Mouse (Mus musculus) adrenal gland, postnatal 14 days (tissue): ENCODE data around the gene Nop2. TPM values are rescaled to one million over a fixed set of nuclear protein-coding genes. Genes with fewer than 3 reads are reported as not detected.

Experiments
- DNase-seq: peaks from one replicate; pipeline ENCODE4 v3.0.0; 2021; ENCODE audit warnings: mixed read lengths
- long read RNA-seq, 2 experiments: library from polyadenylated mRNA; stranded (forward); transcript quantifications; one replicate each; pipeline ENCODE4 v2.0.0; 2021
- total RNA-seq: library from RNA; stranded (reverse); gene quantifications from 2 replicates; pipeline ENCODE4 v1.2.3, GENCODE M21; 2021

Nop2 gene
- total RNA-seq = 47.0 and 53.7 TPM in 2 replicates
- long read RNA-seq, experiment 1, transcript Nop2-201 (16 exons, 2,597 nt) = major isoform, 49 of 66 reads
- long read RNA-seq, experiment 1, partial matches to known transcripts = 10 of 66 reads
- long read RNA-seq, experiment 1, other reads (novel, unspliced or antisense) = 7 of 66 reads
- long read RNA-seq, experiment 2, transcript Nop2-201 (16 exons, 2,597 nt) = major isoform, 36 of 48 reads
- long read RNA-seq, experiment 2, partial matches to known transcripts = 1 of 48 reads
- long read RNA-seq, experiment 2, other reads (novel, unspliced or antisense) = 11 of 48 reads

DNA sequence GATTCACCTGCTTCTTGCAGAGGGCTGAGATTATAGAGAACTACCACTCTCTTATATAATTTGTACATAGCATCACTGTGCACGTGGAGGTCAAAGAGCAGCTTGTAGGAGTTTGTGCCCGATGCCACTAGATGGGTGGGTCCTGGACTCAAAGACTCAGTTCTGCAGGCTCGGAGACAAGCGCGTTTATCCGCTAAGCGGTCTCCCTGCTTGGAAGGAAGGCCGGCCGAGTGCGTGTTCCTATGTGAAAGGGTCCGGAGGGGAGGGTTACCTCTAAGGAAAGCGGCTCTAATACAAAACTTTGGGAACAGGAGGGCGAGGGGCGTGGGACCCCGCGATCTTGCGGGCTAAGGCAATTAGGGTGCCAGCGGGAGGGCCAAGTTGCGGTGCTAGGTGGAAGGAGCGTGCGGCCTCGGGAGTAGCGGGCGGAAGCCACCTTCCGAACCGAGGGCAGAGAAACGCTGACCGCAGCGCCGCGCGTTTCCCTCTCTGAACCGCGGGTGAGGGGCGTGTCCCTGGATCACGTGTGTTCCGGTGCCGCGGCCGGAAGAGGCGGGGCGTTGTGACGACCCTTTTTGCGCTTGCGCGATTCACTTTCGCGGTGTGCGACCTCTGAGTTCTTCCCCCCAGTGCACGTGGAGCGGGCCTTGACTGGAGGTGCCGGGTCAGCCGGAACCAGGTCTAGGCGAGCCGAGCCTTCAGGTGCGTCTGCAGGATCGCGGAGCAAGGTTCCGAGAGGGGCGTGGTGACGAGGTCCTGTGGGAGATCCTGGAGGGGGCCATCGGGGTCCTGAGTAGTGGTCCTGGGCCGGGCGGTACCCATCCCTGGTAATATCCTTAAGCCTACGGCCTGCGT is at the start of gene Nop2:
Gene Nop2 (plus strand): TSS at position 608 of the 855 bp plus-strand sequence.
- DNase-seq = peak; percentile 94

DNA sequence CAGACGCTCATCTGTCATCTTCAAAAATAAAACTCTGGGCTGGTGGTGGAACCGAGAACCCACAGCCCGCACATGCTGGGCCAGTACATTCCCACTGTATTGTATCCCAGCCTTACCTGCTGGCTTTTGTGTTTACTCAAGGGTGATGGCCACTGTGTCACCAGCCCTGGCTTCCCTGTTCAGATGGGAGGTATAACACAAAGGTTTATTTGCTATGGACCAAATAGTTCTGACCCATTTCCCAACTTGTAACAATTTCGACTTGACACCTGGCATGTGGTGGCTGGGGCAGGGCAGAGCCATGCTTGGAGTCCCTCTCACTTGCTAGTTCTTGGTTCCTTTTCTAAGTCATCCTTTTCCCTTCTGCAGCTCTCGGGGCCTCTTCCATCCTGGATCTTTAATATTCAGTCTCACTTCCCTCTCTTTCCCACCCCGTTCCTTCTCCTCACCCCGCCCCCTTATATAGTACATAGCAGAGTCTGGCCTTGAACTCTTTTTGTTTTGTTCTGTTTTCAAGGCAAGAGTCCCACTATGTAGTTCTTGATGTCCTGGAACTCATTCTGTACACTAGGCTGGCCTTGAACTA is 48.8 kb upstream of the Nop2 start:
- no peak for DNase-seq

DNA sequence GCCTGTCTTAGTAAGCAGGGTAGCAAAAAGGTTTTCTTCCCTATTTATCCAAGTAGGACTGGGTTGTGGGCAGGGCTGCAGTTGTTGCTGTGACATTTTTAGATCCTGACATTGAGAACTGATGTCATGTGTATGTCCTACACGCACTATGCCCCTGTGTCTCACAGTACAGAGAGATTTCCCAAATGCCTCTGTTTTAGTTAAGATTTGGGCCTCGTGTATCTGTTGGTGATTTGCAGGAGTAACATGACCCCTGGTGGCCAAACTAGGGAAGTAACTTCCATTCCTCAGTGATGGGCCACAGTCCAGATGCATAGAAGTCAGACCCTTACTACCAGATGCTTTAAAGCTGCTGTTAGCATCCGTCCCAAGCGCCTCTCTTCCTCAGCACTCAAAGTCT is 47.3 kb upstream of the Nop2 start:
- DNase-seq = peak; percentile 75

DNA sequence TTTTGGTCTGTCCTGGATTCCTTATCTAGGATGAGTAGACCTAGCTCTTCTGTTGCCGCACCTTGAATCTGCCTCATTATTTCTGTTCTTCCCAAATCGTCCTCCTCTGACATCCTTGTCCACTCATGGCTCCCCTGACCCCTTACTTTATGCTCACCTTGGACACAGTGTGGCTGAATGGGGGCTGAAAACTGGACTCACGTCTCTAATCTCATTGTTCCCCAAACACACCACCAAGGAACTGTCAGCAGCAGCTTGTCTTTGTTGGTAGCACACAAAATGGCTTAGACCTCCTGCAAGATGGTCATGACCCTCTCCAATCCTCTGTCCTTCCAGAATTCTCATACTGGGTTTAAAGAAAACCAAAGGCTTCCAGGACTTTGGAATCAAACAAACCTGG is 43.8 kb upstream of the Nop2 start:
- DNase-seq = no peak

DNA sequence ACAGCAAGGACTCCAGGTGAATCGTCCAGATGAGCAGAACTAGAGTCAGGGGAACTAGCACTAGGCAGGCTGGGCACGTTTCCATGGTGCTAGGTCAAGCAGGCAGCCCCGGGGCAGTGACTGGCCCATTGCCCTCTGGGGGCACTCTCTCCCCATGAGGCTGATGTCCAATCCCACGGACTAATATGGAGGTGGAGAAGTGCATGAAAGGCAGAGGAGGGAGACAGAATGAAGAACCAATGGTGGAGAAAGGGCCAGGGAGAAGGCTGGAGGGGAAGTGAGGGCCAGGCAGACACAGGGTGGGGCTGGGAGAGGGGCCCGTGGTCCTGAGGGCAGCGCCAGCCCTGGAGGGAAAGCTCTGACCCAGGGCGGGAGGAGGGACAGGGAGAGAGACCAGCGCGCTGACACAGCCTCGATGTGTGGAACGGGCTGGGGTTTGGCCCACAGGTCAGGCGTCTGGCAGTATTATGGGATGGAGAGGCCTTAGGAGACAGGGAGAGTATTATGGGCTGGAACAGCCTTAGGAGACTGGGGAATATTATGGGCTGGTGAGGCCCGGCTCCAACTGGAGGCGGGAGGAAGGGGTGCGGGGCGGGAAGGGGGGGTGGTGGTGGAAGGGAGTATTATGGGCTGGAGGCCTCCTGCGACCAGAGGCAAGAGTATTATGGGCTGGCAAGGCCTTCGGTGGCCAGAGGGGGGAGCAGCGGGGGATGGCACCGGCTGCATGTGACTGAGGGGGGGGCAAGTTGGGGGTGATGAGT is 43.0 kb upstream of the Nop2 start:
- DNase-seq = peak; percentile 91

DNA sequence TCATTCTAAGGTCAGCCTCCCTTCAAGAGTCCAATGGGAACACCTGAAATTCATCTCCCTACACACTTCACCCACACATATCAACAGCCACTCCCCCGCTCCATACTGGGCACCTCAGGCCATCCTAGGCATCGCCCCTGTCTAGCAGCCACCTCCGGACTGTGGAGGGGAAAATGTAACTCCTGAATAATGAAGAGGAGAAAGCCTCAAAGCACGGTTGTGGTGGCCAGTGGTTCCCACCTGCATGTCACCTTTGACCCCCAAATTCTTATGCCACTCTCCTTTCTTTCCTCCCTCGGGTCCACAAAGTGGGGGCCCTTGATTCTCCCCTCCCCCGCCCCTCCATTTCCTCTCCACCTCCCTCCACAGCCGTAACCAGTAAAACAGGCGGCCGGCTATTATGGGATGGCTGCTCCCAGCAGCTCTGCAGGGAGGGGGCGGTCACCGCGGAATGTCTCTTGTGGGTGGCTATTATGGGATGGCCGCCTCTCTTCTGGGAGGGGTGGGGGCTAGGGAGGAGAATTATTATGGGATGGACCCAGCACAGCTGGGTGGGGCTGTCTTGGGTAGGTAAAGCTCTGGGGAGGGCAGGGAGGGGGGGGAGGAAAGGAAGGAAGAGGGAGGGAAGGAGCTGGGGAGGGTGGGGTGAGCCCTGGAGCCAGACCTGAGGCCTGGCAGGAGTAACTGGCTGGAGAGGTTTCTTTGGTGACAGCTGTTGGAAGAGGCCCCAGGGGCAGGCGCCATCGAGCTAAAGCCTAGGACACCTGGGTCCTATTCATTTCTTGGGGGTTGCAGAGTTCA is 42.0 kb upstream of the Nop2 start:
- DNase-seq = peak; percentile 91

DNA sequence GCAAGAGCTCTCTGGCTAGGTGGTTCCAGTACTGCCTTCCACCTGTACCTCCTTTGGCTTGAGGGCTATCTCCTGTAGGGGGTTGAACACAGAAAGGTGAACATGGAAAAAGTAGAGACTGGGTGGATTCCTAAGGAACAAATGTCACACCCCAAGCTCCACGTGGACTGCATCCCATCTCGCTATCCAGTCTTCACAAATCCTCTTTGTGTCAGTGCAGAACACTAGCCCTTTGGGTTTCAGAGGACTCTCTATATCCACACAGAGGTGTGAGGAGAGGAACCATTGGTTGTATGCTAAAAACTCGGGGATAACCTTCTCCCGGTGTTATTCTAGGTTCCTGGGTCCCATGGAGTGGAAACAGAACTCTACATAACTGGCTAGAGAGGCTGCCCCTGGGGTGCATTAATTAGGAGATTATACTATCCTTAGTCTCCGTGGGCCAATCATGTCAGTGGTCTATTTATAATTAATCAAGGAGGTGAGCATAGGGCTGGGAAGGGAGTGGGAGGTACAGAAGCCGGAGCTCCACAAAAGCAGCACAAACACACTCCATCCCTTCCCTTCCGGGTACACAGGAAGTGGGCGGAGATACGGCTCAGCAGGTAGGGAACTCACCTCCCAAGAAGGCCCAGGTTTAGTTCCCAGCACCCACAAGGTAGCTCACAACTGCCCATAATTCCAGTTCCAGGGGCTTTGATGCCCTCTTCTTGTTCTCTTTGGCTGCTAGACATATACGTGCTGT is 41.2 kb upstream of the Nop2 start:
- no peak for DNase-seq

DNA sequence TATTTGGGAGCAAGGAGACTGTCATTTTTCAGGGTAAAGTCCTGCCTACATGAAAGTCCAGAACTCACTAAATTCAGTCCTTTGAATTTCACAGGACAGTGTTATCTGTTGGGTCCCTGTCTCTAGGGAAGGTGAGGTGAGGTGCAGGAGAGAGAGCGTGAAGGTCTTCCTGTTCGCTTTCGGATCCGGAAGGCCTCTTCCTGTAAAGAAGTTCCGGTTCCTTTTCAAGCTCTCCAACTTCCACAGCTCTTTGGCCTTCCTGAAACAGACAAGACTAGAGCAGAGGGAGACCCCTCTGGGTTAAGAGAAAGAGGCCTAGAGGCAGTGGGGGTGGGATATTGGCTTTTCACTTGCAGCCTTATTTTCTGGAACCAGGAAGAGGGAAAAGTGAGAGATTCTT is 39.3 kb upstream of the Nop2 start:
- no peak for DNase-seq

DNA sequence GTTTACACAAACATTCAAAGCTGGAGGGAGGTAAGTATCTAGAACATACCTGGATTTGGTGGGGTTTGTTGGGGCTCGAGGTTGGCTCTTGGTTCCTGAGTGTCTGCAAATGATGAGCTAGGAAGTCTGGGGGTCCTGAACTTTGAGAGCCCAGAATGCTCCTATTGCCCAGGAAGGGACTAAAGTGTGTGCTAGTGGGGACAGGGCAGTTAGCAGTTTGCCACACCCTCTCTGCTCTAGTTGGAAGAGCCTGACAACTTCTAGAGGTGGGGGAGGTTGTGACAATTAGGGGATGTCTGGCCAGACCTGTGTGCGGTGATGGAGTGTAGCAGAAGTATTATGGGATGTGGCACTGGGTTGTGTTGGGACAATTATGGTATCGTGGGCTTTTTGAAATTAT is 36.9 kb upstream of the Nop2 start:
- DNase-seq = no peak

DNA sequence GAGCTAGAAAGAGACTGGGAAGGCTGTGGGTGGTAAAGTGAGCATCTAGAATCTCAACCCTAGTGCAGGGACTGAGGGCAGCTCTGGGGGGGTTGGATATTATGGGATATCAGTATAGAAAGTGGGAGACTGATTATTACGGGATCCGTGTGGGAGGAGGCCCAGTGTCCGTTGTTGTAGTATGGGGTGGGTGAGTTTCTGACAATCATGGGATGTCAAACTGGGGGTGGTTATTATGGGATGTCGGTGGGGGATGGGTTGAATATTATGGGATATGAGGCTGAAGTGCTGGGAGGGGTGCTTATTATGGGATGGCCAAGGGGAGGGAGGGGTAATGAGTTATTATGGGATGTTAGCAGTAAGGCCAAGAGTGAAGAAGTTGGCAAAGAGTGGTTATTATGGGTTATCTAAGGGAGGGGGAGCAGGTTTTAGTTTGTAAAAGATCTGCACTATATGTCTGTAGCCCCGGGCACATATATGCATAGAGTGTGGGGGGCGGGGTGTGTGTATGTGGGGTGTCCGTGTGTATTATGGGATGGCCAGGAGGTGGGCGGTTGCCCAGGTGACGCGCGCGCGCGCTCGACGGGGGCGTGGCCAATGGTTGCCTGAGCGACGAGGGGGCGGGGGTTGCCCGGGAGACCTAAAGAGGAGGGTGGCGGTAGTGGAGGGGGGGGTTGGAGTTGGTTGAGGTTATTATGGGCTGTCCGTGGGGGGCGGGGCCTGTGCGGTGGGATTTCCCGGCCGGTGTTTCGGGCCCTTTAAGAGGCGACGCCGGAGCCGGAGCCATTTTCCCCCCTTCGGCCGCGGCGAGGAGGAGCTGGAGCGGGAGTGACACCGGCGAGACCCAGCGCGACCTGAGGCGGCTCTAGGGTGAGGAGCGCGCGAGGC is 36.1 kb upstream of the Nop2 start, which contains the start of gene Chd4:
Gene Chd4 (plus strand): TSS at position 591 of the 888 bp plus-strand sequence.
- peak; percentile 98 for DNase-seq

DNA sequence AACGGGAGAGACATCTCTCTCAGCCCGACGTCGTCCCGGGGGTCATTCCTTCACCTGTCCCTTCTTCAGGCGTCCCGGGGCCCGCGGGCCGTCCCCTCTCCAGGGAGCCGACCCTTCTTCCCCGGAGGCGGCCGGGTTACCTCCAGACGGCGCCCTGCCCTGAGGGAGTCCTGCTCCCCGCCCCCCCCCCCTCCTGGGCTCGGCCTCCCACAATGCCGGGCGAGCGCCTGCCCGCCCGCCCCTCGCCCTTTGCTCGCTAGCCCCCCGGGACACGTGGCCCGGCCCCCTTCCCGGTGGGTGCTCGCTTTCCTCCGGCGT is 35.5 kb upstream of the Nop2 start:
- no peak for DNase-seq

DNA sequence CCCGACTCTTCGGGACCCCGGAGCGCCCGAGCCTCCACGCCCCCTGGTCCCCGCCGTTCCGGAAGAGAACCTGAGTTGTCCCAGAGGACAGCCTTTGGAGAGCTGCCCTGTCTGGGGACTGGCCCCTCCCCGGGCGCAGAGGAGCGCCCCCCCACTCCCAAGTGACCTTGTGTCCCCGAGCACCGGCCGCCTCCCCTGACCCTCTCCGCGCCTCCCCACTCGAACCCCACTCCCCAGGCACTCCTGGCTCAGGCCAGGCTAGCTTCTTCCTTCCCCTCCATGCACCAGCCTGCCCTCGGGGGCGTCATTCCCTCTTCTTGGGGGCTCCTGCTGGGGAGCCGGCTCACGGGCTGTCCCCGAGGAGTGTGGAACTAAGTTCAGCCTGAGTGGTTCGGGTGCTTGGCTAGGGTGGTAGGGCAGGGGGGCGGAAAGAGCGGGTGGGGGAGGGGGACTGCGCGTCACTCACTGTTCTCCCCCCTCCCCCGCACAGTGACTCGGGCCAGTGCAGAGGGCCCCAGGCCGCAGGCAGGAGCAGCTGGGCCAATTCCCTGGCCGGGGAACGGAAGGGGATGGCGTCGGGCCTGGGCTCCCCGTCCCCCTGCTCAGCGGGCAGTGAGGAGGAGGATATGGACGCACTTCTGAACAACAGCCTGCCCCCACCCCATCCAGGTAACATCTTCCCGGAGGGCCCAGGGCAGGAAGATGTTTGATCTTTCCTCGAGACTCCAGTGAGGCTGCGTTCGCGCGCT is 34.9 kb upstream of the Nop2 start:
- DNase-seq = peak; percentile 88

DNA sequence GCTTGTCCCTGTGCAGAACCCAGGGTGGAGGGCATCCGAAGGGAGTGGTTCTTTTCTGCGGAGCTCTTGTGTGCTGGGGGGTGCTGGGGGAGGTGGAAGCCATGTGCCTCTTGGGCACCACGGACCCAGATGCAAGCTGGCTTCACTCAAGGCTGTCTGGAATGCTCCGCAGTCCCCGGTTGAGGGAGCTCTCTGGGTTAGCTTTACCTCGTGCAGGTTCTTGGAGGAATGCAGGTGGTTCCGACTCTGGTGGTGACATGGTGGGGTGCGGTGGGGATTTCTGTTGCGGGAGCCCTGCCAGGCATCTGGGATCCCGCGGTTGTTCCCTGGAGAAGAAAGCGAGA is 34.4 kb upstream of the Nop2 start:
- no peak for DNase-seq

DNA sequence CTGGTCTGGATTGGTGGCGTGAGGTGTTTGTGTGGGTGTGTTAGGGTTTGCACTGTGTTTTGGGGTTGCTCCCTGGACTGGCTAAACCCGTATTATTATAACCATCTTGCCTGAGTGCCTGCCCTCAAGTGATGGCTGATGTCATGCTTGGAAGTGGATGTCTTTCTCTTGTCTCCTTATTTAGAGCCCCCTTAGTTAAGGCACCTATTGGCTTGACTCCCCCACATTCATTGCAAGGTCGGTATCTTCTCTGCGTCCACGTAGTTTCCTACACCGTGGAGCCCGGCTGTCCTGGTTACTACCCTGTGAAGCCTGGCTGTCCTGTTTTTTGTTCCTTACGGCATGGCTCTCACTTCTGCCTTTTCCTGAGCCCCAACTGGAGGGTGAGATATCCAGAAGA is 33.8 kb upstream of the Nop2 start:
- no peak for DNase-seq

DNA sequence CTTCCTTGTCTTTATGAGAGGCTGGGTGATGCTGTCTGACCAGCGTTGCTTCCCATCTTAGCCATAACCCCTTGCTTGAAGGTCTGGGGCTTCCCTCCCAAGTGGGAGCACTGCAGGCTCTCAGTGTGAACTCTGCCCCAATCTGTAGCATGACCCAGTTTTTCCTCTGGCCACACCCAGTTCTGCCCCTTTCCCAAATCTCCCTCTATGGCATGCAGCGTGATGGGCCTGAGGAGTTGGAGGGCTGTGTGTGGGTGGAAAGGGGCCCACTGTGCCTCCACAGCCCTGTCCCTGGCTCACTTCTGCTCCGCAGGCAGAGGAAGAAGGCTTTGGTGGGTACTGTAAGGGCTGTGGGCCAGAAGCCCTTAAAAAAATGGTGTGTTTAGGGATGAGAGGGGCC is 33.2 kb upstream of the Nop2 start:
- no peak for DNase-seq

DNA sequence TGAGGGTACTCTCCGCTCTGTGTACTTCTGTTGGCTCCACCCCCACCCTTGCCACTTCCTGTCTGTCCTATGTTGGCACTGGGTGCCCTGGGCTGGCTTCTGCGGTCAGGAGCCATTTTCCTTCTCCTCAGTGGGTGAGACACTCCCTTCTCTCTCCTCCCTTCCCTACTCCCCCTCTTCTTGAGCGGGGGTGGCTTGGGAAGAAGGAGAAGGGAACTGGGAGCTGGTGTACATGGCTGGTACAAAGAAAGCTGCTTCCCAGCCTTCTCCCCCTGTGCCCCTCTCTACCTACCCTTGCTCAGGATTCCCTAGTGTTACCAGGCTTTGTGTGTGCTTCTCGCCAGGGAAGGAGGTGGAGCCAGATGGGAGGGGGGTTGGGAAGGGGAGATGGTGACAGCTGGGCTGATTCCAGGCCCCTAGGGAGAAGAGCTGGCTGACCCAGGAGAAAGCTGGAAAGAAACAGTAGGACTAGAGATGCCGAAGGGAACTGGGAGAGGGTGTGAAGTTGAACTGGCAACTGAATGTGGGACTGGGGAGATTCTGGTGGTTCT is 32.2 kb upstream of the Nop2 start:
- DNase-seq = peak; percentile 65

DNA sequence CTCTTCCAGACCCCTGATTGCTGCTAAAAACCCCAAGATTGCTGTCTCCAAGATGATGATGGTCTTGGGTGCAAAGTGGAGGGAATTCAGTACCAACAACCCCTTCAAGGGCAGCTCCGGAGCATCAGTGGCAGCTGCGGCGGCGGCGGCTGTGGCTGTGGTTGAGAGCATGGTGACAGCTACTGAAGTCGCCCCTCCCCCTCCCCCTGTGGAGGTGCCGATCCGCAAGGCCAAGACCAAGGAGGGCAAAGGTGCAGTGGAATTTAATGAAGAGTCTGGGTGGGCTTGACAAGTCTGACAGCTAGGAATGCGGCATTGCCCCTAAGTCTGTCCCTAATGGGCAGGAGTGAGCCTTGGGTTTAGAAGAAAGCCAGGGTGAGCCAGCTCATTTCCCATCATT is 30.3 kb upstream of the Nop2 start:
- DNase-seq = no peak

DNA sequence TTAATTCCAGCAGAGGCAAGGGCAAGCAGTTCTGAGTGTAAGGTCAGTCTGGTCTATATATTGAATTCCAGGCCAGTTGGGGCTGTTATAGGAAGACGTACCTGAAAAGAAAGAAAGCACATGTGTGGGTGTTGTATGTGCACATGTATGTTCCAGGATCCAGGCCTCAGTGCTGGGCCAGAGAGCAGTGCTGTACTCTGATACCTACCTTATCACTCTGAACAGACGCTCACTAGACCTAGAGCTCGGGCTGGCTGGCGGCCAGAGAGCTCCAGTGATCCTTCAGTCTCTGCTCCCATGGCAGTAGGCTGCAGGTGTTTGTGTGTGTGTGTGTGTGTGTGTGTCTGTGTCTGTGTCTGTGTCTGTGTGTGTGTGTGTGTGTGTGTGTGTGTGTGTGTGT is 27.5 kb upstream of the Nop2 start:
- no peak for DNase-seq

DNA sequence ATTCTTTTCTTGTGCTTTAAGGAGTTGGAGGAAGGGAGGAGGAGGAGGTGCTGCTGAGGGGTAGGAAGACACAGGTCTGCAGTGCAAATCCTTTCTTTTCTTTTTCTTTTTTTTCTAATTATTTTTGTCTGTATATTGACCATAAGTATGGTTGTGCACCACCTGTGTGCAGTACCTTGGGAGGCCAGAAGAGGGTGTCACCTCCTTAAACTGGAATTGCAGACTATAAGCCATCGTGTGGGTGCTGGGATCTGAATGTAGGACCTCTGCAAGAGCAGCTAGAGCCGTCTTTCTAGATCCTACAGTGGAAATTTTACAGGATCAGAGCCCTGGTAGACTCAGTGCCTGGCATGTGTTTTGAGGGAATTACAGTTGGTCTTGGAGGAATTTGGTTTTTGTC is 24.0 kb upstream of the Nop2 start:
- DNase-seq = no peak
